Mouse (Mus musculus) forebrain, embryonic 16.5 days (tissue): ENCODE results near the gene Tmem163. TPM values are rescaled to one million over a fixed set of nuclear protein-coding genes. Genes with fewer than 3 reads are reported as not detected.

Experiments
- ATAC-seq: fragments of 200-750 bp; cut with Nextera tagmentation; 2 replicates; pipeline ENCODE4 v1.8.0; 2017; ENCODE audit warnings: mild to moderate bottlenecking, moderate library complexity
- H3K27ac ChIP-seq: fragments of 300-500 bp; sonication (generic); 2 replicates; pipeline ENCODE4 v1.5.1; 2014; ENCODE audit warnings: low read length, control low read depth
- H3K27me3 ChIP-seq: fragments of 300-500 bp; sonication (generic); replicated peaks from 2 replicates; pipeline ENCODE4 v1.6.1; 2014; ENCODE audit warnings: low read length; ENCODE audit not compliant: control insufficient read depth, insufficient read depth
- H3K36me3 ChIP-seq: fragments of 300-500 bp; sonication (generic); 2 replicates; pipeline ENCODE4 v1.6.1; 2014; ENCODE audit not compliant: control insufficient read depth, insufficient read depth
- H3K4me1 ChIP-seq: fragments of 300-500 bp; sonication (generic); replicated peaks from 2 replicates; pipeline ENCODE4 v1.6.1; 2014; ENCODE audit warnings: low read length; ENCODE audit not compliant: control insufficient read depth, insufficient read depth
- H3K4me2 ChIP-seq: fragments of 300-500 bp; sonication (generic); 2 replicates; pipeline ENCODE4 v1.6.1; 2014; ENCODE audit warnings: mild to moderate bottlenecking, low read length, control low read depth
- H3K4me3 ChIP-seq: fragments of 300-500 bp; sonication (generic); replicated peaks from 2 replicates; pipeline ENCODE4 v1.5.1; 2014; ENCODE audit warnings: mild to moderate bottlenecking, low read length, control low read depth
- H3K9ac ChIP-seq: fragments of 300-500 bp; sonication (generic); replicated peaks from 2 replicates; pipeline ENCODE4 v1.6.1; 2014; ENCODE audit warnings: low read depth, low read length, control low read depth
- H3K9me3 ChIP-seq: fragments of 300-500 bp; sonication (generic); 2 replicates; pipeline ENCODE4 v1.6.1; 2016; ENCODE audit warnings: low read length; ENCODE audit not compliant: control insufficient read depth
- WGBS: fragments of 180-500 bp; shearing (Covaris S2); extraction: QIAGEN DNeasy Blood & Tissue Kit; methylation state at CpG from one replicate; pipeline ENCODE4 v1.1.7; 2014; 5-methylcytosine and 5-hydroxymethylcytosine counted together
- polyA plus RNA-seq: library from polyadenylated mRNA; unstranded; fragments of >200 nt; fragmentation: Nextera tagmentation; extraction: Ambion mirVana; gene quantifications from 2 replicates; pipeline ENCODE4 v1.2.1, GENCODE M21; 2015

Gene Tmem163
- polyA plus RNA-seq: 14.4 and 23.1 TPM in 2 replicates

GRCm38 (mm10) chr1:127679498-127680133, at the start of gene Tmem163:
TSS of gene Tmem163 (minus strand) at chr1:127679548.
- WGBS: 8% methylated on average over 18 of the region's 18 CpGs
- H3K4me1 ChIP-seq: peaks cover 24% of the 10 kb centered on the region
- H3K27me3 ChIP-seq: peaks cover 14% of the 10 kb centered on the region
- no peak within 1 kb of the TSS for H3K27ac ChIP-seq
- H3K4me2 ChIP-seq: peak within 1 kb of the TSS; percentile 99
- no peaks in the 10 kb centered on the region for H3K9me3 ChIP-seq
- H3K4me3 ChIP-seq: peak within 1 kb of the TSS; percentile 63; the same call in 1 of the 2 replicates
- no peaks in the 10 kb centered on the region for H3K36me3 ChIP-seq
- no peak for ATAC-seq
- H3K9ac ChIP-seq: no peak within 1 kb of the TSS

GRCm38 (mm10) chr1:127729096-127729495, 49.7 kb upstream of the Tmem163 start, which contains the start of gene Acmsd:
TSS of gene Acmsd (plus strand) at chr1:127729413.
- 93% methylated on average over 4 of the region's 4 CpGs for WGBS

GRCm38 (mm10) chr1:127723596-127723995, 44.2 kb upstream of the Tmem163 start:
- ATAC-seq: no peak
- H3K9me3 ChIP-seq: no peaks in the 10 kb centered on the region
- H3K36me3 ChIP-seq: no peaks in the 10 kb centered on the region
- no peak overlapping the region for H3K27ac ChIP-seq
- no peak overlapping the region for H3K4me2 ChIP-seq
- no peak overlapping the region for H3K4me3 ChIP-seq
- H3K27me3 ChIP-seq: no peaks in the 10 kb centered on the region
- H3K9ac ChIP-seq: no peak overlapping the region
- no peaks in the 10 kb centered on the region for H3K4me1 ChIP-seq
- 54% methylated on average over 2 of the region's 2 CpGs for WGBS

More at GRCm38 (mm10) chr1:127729096-127729495, 49.7 kb upstream of the Tmem163 start, which contains the start of gene Acmsd:
- Histone ChIP-seq H3K4me2 (no peak within 1 kb of the TSS), H3K36me3 (no peaks in the 10 kb centered on the region), H3K27ac (no peak within 1 kb of the TSS), H3K4me1 (no peaks in the 10 kb centered on the region), H3K9me3 (no peaks in the 10 kb centered on the region), H3K27me3 (no peaks in the 10 kb centered on the region), H3K4me3 (no peak within 1 kb of the TSS), H3K9ac (no peak within 1 kb of the TSS)
- ATAC-seq: no peak

- Histone ChIP-seq H3K27ac (no peak overlapping the region), H3K9ac (no peak overlapping the region), H3K9me3 (no peaks in the 10 kb centered on the region), H3K4me1 (no peaks in the 10 kb centered on the region), H3K4me3 (no peak overlapping the region), H3K27me3 (no peaks in the 10 kb centered on the region), H3K4me2 (no peak overlapping the region), H3K36me3 (no peaks in the 10 kb centered on the region)
- ATAC-seq: no peak
- WGBS: 91% methylated on average over 1 of the region's 1 CpGs
Observed at GRCm38 (mm10) chr1:127718290-127718689, 38.9 kb upstream of the Tmem163 start.

GRCm38 (mm10) chr1:127716441-127716840, 37.1 kb upstream of the Tmem163 start:
- no peak overlapping the region for H3K4me3 ChIP-seq
- no peak overlapping the region for H3K27ac ChIP-seq
- peak; percentile 38; the same call in 1 of the 2 replicates for ATAC-seq
- H3K36me3 ChIP-seq: no peaks in the 10 kb centered on the region
- 79% methylated on average over 8 of the region's 8 CpGs for WGBS
- H3K9me3 ChIP-seq: no peaks in the 10 kb centered on the region
- no peak overlapping the region for H3K4me2 ChIP-seq
- no peak overlapping the region for H3K9ac ChIP-seq
- no peaks in the 10 kb centered on the region for H3K27me3 ChIP-seq
- no peaks in the 10 kb centered on the region for H3K4me1 ChIP-seq

- no peak overlapping the region for H3K4me3 ChIP-seq
- H3K27me3 ChIP-seq: no peaks in the 10 kb centered on the region
- no peaks in the 10 kb centered on the region for H3K9me3 ChIP-seq
- ATAC-seq: no peak
- no peak overlapping the region for H3K9ac ChIP-seq
- H3K4me1 ChIP-seq: no peaks in the 10 kb centered on the region
- WGBS: 68% methylated on average over 5 of the region's 5 CpGs
- H3K27ac ChIP-seq: no peak overlapping the region
- no peak overlapping the region for H3K4me2 ChIP-seq
- H3K36me3 ChIP-seq: no peaks in the 10 kb centered on the region
Observed at GRCm38 (mm10) chr1:127706269-127706668, 26.9 kb upstream of the Tmem163 start.

GRCm38 (mm10) chr1:127702187-127702586, 22.8 kb upstream of the Tmem163 start:
- 95% methylated on average over 1 of the region's 1 CpGs for WGBS
- no peaks in the 10 kb centered on the region for H3K4me1 ChIP-seq
- H3K4me3 ChIP-seq: no peak overlapping the region
- H3K27ac ChIP-seq: no peak overlapping the region
- no peak overlapping the region for H3K4me2 ChIP-seq
- no peaks in the 10 kb centered on the region for H3K36me3 ChIP-seq
- no peak overlapping the region for H3K9ac ChIP-seq
- no peaks in the 10 kb centered on the region for H3K9me3 ChIP-seq
- H3K27me3 ChIP-seq: no peaks in the 10 kb centered on the region
- no peak for ATAC-seq

GRCm38 (mm10) chr1:127696533-127696932, 17.2 kb upstream of the Tmem163 start:
- Histone ChIP-seq H3K27ac (no peak overlapping the region), H3K27me3 (no peaks in the 10 kb centered on the region), H3K9ac (no peak overlapping the region), H3K36me3 (no peaks in the 10 kb centered on the region), H3K4me1 (no peaks in the 10 kb centered on the region), H3K9me3 (no peaks in the 10 kb centered on the region), H3K4me3 (no peak overlapping the region), H3K4me2 (no peak overlapping the region)
- WGBS: 19% methylated on average over 2 of the region's 2 CpGs
- ATAC-seq: no peak

- Histone ChIP-seq H3K4me3 (peak overlapping the region; percentile 63), H3K4me1 (peaks cover 24% of the 10 kb centered on the region), H3K36me3 (no peaks in the 10 kb centered on the region), H3K9me3 (no peaks in the 10 kb centered on the region), H3K27me3 (peaks cover 14% of the 10 kb centered on the region), H3K27ac (no peak overlapping the region), H3K9ac (peak overlapping the region; percentile 60), H3K4me2 (peak overlapping the region; percentile 99)
- ATAC-seq: peak; percentile 70
- WGBS: 3% methylated on average over 63 of the region's 64 CpGs
Observed at GRCm38 (mm10) chr1:127677661-127678580, 1.4 kb downstream of the Tmem163 start.
